Mouse (Mus musculus): ENCODE data around the gene Zfp109.

Zfp109 gene

GRCm38 (mm10) chr7:24208282-24208886, 29.0 kb downstream of the Zfp109 start:
- DNase-seq (ENCODE audit: low spot score in 2 of 2): no peak

GRCm38 (mm10) chr7:24207488-24208261, 29.7 kb downstream of the Zfp109 start:
- DNase-seq (ENCODE audit: low spot score in 2 of 2): peak; percentile 40 to 60

GRCm38 (mm10) chr7:24196961-24197360, 40.4 kb downstream of the Zfp109 start:
- no peak for DNase-seq (ENCODE audit: low spot score in 2 of 2)

GRCm38 (mm10) chr7:24193157-24193556, 44.2 kb downstream of the Zfp109 start:
- DNase-seq (ENCODE audit: low spot score in 2 of 2): no peak

GRCm38 (mm10) chr7:24191361-24191760, 46.0 kb downstream of the Zfp109 start:
- no peak for DNase-seq (ENCODE audit: low spot score in 2 of 2)

- no peak for DNase-seq (ENCODE audit: low spot score in 2 of 2)
Measured at GRCm38 (mm10) chr7:24189571-24189944, 47.8 kb downstream of the Zfp109 start.

DNA sequence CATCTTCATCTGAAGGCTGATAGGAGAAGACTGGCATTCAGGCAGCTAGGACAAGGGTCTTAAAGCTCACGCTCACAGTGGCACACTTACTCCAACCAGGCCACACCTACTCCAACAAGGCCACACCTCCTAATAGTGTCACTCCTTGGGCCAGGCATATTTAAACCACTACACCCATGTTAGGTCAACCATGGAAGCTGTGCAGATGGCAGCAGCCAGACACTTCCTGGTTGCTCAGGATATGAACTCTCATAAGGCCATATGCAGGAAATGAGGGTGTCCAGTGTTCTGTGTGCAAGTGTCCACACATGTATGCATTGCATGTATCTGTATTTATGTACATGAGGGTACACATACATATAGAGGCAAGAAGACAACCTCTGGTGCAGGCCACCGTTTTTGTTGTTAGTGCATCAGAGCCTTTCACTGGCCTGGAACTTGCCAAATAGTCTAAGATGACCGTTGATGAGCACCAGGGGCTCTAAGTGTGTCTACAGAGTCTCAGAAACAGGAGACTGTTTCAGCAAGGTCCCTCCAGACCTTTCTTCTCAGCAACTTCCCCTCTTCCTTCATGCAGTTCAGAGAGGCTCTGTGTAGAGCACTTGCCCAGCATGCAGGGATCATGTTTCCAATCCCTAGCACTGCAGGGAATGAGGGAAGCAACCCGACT, 48.3 kb downstream of the Zfp109 start:
- no peak for DNase-seq (ENCODE audit: low spot score in 2 of 2)

GRCm38 (mm10) chr7:24187611-24188010, 49.7 kb downstream of the Zfp109 start:
- DNase-seq (ENCODE audit: low spot score in 2 of 2): no peak

All from frontal cortex, postnatal 10 days (tissue).